Mouse (Mus musculus): ENCODE measurements around the gene Gm9639.
"Not testable (repeated sequence)": the region's sequence is repeated elsewhere in the genome, so short reads cannot be mapped to it uniquely, and the experiment has no call there.

Gene Gm9639

DNA sequence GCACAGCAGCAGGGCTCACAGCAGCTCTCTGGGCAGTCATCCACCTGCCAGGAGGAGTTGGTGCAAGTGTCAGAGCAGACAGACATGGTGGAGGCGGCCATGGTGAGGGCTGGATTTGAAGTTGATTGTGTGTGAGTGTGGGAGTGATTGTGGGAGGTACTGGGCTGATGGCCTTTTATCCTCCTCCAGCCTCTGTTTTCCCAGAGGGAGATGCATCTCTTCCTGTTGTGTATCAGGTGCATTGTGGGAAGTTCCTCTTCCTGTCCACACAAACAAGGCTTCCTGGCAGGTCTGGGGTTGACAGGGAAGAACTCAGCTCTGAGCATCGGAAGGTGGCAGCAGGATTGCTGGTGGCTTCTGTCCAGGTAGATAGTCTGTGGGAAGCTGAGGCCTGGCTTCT, at the start of gene Gm9639:
Gene Gm9639 (minus strand): TSS at position 101 of the 400 bp plus-strand sequence.
- DNase-seq (ENCODE audit: low read depth): no peak

DNA sequence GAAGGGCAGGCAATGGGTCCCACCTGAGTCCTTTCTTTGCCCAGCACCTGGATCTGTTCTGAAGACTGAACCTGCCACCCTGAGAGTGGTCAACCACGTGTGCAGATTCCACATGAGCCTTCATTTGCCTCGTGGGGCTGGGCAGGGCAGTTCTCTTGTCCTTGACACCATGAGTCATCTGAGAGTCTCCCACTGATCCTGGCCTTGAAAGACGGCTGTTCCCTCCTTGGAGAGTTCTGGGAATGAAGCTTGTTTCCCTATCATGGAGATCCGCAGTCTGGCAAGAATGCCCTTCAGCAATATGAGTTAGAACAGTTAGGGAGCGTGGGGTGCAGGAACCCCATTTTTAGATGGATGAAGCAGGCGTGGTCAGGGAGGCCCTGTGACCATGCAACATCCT, 44.1 kb upstream of the Gm9639 start:
- DNase-seq (ENCODE audit: low read depth): no peak

DNA sequence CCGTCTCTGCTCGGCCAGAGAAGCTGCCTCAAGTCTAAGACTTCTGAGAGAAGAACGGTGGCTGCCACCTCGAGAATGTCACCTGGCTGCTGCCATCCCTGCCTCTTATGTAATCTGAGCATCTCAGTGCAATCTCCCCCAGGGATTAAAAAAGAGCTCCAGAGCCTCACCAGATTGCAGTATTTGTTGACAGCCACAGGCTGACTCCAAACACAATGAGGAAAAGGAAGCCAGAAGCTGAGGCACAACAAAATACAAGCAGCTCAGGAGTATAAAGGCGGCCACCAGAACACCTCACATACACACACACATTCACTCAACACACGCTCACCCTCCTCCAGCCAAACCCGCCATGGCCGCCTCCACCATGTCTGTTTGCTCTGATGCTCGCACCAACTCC, 40.8 kb upstream of the Gm9639 start, which contains the start of gene Krtap10-10:
Gene Krtap10-10 (plus strand): TSS at position 301 of the 400 bp plus-strand sequence.
- DNase-seq (ENCODE audit: low read depth): no peak

DNA sequence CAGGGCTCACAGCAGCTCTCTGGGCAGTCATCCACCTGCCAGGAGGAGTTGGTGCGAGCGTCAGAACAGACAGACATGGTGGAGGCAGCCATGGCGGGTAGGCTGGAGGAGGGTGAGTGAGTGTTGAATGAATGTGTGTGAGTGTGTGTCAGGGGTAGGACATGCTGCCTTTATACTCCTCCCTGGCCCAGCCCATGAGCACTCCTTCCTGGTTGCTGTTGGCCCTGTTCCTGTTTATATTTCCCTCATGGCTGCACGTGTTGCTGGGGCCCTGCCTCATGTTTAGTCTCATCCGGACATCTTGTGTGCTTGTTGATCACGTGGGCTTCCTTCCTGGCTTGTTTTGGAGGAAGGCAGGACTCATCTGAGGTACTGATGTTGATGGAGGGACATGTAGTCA, 32.1 kb upstream of the Gm9639 start, which contains the start of gene Krtap10-4:
Gene Krtap10-4 (minus strand): TSS at position 145 of the 400 bp plus-strand sequence.
- DNase-seq (ENCODE audit: low read depth): no peak

DNA sequence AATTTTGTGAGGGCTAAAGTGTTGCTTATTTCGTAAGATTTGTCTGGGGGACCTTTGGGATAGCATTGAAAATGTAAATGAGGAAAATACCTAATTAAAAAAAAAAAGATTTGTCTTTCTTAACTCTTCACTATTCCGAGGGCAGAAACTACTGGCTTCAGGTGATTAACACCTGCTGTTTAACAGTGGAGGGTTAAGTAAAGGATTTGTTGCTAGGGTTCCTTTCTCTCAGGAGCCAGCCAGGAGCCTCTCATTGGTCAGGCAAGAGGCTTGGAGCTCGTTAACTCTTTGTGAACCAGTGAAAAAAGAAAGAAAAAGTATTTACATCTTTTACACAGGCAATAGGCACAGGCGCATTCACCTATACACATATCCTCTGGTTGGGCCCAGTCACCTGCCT, 24.3 kb upstream of the Gm9639 start:
- DNase-seq (ENCODE audit: low read depth): no peak

DNA sequence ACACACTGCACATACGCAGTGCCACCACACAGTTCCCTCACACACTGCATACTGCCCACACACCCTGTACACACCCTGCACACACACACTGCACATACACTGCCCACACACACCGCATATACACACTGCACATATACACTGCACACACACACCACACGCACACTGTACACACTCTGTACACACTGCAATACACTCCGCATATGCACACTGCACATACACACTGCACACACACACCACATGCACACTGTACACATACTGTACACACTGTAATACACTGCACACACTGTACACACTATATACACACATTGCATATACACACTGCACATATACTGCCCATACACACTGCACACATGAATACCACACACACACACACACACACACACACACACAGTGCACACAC, 23.6 kb upstream of the Gm9639 start:
- DNase-seq (ENCODE audit: low read depth): no peak

- DNase-seq (ENCODE audit: low read depth): peak; percentile 20
These were observed 20.6 kb upstream of the Gm9639 start for GRCm38 (mm10) chr10:77815514-77815913.

DNA sequence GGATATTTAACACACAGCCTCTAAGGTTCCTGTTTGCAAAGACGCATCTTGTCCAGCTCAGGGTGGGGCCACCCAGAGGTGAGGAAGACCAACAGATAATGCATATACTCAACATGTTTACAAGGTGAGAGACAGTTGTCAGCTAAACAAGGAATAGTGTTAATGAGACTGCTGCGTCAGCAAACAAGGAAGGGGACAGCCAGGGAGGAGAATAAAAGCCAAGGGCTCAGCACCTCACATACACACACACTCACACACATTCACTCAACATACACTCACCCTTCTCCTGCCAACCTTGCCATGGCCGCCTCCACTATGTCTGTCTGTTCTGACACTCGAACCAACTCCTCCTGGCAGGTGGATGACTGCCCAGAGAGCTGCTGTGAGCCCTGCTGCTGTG, 19.5 kb upstream of the Gm9639 start, which contains the start of gene Gm2696:
Gene Gm2696 (plus strand): TSS at position 301 of the 400 bp plus-strand sequence.
- no peak for DNase-seq (ENCODE audit: low read depth)

DNA sequence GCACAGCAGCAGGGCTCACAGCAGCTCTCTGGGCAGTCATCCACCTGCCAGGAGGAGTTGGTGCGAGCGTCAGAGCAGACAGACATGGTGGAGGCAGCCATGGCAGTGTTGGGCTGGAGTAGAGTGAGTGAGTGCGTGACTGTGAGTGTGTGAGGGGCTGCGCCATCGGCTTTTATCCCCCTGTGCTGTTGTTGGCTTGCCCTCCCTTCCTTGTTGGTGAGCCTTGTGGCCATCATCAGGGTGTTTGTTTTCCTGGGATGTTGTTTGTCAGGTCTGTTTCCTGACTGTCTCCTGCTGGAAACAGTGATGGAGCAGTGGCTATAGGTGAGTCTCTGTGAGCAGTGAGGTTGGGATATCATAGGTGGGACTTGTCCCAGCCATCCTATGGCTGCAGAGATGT, 16.9 kb upstream of the Gm9639 start, which contains the start of gene Gm9507:
Gene Gm9507 (minus strand): TSS at position 101 of the 400 bp plus-strand sequence.
- DNase-seq (ENCODE audit: low read depth): no peak

- DNase-seq (ENCODE audit: low read depth): no peak
These were observed 9.2 kb upstream of the Gm9639 start for GRCm38 (mm10) chr10:77804095-77804494.

DNA sequence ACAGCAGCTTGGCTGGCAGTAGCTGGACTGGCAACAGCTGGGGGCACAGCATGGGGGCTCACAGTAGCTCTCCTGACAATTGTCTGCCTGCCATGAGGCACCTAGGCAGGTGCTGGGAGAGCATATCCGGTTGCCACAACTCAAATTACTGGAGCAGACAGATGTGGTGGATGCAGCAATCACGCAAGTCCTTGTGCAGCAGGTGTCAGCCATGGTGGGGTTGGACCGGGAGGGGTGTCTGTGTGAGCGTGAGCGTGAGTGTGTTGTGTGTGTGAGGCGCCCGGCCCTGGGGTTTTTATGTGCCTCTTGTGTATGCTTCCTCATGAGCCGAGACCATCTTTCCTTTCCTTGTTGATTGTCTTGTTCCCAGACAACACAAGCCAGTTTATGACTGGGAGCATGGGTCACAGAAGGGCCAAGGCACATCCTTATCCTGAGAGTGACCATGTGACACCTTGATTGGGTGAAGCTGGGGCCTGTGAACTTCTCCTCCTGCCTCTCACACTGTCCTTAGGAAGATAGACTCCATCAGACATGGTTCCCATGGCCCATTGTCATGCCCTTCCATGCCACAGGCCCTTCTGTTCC, 4.1 kb upstream of the Gm9639 start, which contains the start of gene Gm19668:
Gene Gm19668 (minus strand): TSS at position 213 of the 588 bp plus-strand sequence.
- DNase-seq (ENCODE audit: low read depth): no peak

DNA sequence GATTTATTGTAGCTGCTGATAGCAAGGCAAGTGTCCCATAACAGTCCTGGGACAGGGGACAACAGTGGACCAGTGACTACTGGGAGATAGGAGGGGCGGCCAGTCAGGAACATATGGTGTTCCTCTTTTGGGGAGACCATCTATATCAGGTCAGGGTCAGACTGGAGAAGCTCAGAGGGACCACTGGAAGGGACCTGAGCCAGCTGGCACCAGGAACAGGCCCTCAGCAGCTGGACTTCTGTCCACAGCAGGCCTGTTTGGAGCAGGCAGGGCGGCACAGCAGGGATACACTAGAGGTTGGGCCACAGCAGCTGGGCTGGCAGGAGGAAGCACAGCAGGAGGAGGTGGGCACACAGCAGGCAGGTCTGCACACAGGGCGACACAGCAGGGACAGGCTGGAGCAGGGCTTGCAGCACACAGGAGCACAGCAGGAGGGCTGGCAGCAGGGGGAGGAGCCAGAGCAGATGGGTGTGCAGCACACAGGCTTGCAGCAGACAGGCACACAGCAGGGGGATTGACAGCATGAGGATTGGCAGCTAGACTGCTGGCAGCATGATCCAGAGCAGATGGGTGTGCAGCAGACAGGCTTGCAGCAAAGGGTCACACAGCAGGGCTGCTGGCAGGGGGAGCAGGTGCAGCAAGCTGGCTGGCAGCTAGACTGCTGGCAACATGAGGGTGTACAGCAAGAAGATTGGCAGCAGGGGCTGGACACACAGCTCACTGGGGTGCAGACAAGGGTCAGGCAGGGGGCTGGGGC, 3.5 kb upstream of the Gm9639 start:
- not testable (repeated sequence) for DNase-seq (ENCODE audit: low read depth)

GRCm38 (mm10) chr10:77797677-77798076, 2.8 kb upstream of the Gm9639 start:
- no peak for DNase-seq (ENCODE audit: low read depth)

DNA sequence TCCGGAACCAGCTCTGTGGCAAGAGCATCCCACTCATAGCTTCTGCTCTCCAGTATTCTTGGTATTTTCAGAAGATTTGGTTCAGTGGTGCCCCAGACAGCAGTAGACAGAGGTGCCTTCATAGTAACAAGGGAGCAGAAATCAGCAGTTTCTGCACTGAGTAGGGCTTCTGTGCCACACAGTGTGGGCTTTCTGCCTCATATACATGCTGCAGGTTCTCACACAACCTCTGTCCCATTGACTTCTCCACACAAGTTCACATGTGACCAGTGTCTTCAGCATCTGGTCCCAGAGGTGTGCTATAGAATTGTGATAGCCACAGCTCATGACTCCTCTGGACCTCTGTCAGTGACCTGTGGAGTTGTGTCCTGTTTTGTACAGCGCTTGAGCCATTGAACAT, 6.3 kb downstream of the Gm9639 start:
- no peak for DNase-seq (ENCODE audit: low read depth)

DNA sequence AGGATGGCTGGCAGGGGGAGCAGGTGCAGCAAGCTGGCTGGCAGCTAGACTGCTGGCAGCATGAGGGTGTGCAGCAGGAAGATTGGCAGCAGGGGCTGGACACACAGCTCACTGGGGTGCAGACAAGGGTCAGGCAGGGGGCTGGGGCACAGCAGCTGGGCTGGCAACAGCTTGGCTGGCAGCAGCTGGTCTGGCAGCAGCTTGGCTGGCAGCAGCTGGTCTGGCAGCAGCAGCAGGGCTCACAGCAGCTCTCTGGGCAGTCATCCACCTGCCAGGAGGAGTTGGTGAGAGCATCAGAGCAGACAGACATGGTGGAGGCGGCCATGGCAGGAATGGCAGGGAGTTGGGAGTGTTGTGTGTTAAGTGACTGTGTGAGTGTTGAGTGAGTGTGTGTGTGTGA, 7.0 kb downstream of the Gm9639 start, which contains the start of gene Gm7137:
Gene Gm7137 (minus strand): TSS at position 325 of the 400 bp plus-strand sequence.
- not testable (repeated sequence) for DNase-seq (ENCODE audit: low read depth)

GRCm38 (mm10) chr10:77783396-77783795, 11.5 kb downstream of the Gm9639 start:
- not testable (repeated sequence) for DNase-seq (ENCODE audit: low read depth)

GRCm38 (mm10) chr10:77782442-77782841, 12.4 kb downstream of the Gm9639 start, which contains the start of gene Gm3250:
Gm3250 (minus strand) TSS chr10:77782542.
- DNase-seq (ENCODE audit: low read depth): not testable (repeated sequence)

GRCm38 (mm10) chr10:77776844-77777243, 18.0 kb downstream of the Gm9639 start, which contains the start of gene Gm7138:
Gm7138 (minus strand) TSS chr10:77776944.
- not testable (repeated sequence) for DNase-seq (ENCODE audit: low read depth)

DNA sequence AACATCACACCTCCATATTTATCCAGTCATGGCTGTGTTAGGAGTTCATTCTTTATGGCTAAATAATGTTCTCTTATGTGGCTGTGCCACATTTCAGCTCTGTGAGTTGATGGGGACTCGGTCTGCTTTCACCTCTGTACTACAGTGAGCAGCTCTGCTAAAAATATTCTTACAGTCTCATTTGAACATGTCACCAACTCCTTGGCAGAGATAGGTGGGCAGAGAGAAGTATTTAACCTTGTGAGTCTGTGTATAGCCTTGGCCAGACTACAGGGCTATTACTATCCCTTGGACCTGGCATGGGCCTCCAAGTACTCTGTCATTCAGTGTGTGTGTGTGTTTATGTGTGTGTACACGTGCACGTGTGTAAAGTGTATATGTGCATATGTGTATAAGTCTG, 22.7 kb downstream of the Gm9639 start:
- DNase-seq (ENCODE audit: low read depth): not testable (repeated sequence)

DNA sequence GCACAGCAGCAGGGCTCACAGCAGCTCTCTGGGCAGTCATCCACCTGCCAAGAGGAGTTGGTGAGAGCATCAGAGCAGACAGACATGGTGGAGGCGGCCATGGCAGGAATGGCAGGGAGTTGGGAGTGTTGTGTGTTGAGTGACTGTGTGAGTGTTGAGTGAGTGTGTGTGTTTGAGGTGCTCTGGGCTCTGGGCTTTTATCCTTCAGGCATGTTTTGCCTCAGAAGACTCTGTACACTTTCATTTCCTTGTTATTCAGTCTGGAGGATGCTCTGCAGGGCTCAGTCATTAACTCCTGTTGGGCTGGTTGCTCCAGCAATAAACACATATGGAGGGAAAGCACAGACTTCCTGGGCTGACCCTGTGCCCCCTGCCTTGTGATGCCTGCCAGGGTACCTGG, 23.7 kb downstream of the Gm9639 start, which contains the start of gene Gm3238:
Gene Gm3238 (minus strand): TSS at position 101 of the 400 bp plus-strand sequence.
- DNase-seq (ENCODE audit: low read depth): not testable (repeated sequence)

DNA sequence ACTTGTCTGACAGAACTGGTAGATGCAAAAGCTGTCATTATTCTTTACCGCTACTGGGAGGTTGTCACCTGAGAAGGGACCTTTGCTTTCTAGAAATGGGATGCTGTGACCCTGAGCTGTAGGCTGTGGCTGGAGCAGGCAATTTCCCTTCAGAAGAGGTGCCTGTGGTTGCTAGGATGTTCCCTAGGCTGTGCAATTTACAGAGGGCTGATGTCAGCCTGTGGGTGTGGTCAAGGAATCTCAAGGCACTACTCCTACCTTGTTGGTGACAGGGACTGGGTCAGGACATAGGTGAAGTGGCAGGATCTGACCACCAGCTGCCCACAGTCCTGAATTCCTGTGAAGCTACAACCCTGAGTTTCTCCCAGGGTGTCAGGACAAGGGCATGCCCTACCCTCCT, 25.1 kb downstream of the Gm9639 start:
- DNase-seq (ENCODE audit: low read depth): no peak

GRCm38 (mm10) chr10:77759582-77759981, 35.3 kb downstream of the Gm9639 start, which contains the start of gene Gm3233:
Gm3233 (minus strand) TSS chr10:77759682.
- not testable (repeated sequence) for DNase-seq (ENCODE audit: low read depth)

- peak; percentile 13 for DNase-seq (ENCODE audit: low read depth)
These were observed 41.4 kb downstream of the Gm9639 start for GRCm38 (mm10) chr10:77753448-77753847.

Measured in 416B (cell line).